Mouse (Mus musculus) embryonic fibroblast, embryonic 13.5 days (primary cell): ENCODE results near the gene Gm20458.

Experiments used
- CTCF ChIP-seq: IDR thresholded peaks from 2 replicates; pipeline ENCODE4 v1.5.1; 2011; ENCODE audit warnings: mild to moderate bottlenecking, control low read depth, low read length, moderate library complexity, borderline replicate concordance; ENCODE audit not compliant: insufficient read depth
- POLR2A ChIP-seq: IDR thresholded peaks from 2 replicates; pipeline ENCODE4 v1.6.1; 2011; ENCODE audit warnings: low read depth, mild to moderate bottlenecking, control low read depth, low read length, moderate library complexity

DNA sequence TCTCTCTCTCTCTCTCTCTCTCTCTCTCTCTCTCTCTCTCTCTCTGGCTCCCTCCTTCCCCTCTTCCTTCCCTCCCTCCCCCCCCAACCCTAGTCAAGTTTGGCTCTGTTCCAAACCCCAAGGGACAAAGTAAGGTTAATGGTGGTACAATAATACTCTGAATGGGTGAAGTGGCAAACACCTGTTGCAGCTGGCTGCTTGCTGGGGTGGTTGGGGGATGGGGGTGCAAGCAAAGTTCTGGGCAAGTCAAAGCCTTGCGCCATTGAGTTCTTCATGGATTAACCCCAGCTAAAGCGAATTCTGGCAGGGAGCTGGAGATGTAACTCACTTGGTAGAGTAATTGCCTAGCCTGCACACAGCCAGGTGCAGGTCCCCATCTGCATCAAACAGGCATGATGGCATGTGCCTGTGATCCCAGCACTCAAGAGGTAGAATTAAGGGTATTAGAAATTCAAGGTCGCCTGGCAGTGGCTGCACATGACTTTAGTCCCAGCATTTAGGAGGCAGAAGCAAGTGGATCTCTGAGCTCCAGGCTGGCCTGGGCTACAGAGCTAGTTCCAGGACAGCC is 42.4 kb upstream of the Gm20458 start:
- TF ChIP-seq CTCF (no peak), POLR2A (no peak)
